Mouse (Mus musculus) E14TG2a.4 (cell line): ENCODE measurements around the gene Cldnd2.
A peak's percentile ranks its signal among the peaks of the same experiment; 100 is the strongest.
"Not testable (repeated sequence)": the region's sequence is repeated elsewhere in the genome, so short reads cannot be mapped to it uniquely, and the experiment has no call there.

Experiments used
- H3K27me3 ChIP-seq: 2 replicates; pipeline ENCODE4 v1.6.1; 2014; ENCODE audit warnings: low read length, control low read depth; ENCODE audit not compliant: insufficient read depth
- H3K36me3 ChIP-seq: 2 replicates; pipeline ENCODE4 v1.6.1; 2014; ENCODE audit warnings: low read length, control low read depth; ENCODE audit not compliant: insufficient read depth
- H3K4me1 ChIP-seq: replicated peaks from 2 replicates; pipeline ENCODE4 v1.6.1; 2014; ENCODE audit warnings: low read depth, low read length, control low read depth
- H3K4me3 ChIP-seq: replicated peaks from 2 replicates; pipeline ENCODE4 v1.5.1; 2014; ENCODE audit warnings: mild to moderate bottlenecking, low read length
- H3K9me3 ChIP-seq: 2 replicates; pipeline ENCODE4 v1.6.1; 2014; ENCODE audit warnings: low read length, control low read depth
- CTCF ChIP-seq: conservative IDR thresholded peaks from 2 replicates; pipeline ENCODE4 v1.5.1; 2014; ENCODE audit warnings: low read length
- NANOG ChIP-seq: IDR thresholded peaks from 2 replicates; pipeline ENCODE4 v1.6.1; 2014; ENCODE audit warnings: borderline replicate concordance, low read length, mixed read lengths
- POU5F1 ChIP-seq: IDR thresholded peaks from 2 replicates; pipeline ENCODE4 v1.6.1; 2014; ENCODE audit warnings: low read length, borderline replicate concordance

Gene Cldnd2

DNA sequence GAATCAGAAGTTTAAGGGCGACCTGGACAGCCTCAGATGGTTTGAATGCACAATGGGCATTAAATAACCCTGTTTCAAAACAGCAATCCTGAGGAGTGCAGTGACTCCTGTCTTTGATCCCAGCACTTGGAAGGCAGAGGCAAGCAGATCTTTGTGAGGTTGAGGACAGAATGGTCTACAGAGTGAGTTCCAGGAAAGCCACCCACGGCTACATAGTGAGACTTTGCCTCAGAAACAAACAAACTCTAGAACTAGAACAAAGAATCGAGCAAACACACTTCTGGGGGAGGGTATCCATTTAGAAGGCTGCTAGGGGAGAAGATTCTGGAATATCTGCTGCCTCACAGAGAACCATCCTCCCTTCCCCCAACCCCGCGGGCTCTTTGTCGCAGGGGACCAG is at the start of gene Cldnd2:
Gene Cldnd2 (plus strand): TSS at position 301 of the 400 bp plus-strand sequence.
- Histone ChIP-seq H3K9me3 (no peaks in the 10 kb centered on the region), H3K36me3 (0 out of 2 replicates have a peak, but pooled peaks cover under 1% of the 10 kb centered on the region), H3K4me1 (peaks cover 53% of the 10 kb centered on the region), H3K27me3 (peaks cover 6% of the 10 kb centered on the region; the same call in 1 of the 2 replicates), H3K4me3 (no peak within 1 kb of the TSS)
- TF ChIP-seq NANOG (no peak), POU5F1 (no peak), CTCF (no peak)

DNA sequence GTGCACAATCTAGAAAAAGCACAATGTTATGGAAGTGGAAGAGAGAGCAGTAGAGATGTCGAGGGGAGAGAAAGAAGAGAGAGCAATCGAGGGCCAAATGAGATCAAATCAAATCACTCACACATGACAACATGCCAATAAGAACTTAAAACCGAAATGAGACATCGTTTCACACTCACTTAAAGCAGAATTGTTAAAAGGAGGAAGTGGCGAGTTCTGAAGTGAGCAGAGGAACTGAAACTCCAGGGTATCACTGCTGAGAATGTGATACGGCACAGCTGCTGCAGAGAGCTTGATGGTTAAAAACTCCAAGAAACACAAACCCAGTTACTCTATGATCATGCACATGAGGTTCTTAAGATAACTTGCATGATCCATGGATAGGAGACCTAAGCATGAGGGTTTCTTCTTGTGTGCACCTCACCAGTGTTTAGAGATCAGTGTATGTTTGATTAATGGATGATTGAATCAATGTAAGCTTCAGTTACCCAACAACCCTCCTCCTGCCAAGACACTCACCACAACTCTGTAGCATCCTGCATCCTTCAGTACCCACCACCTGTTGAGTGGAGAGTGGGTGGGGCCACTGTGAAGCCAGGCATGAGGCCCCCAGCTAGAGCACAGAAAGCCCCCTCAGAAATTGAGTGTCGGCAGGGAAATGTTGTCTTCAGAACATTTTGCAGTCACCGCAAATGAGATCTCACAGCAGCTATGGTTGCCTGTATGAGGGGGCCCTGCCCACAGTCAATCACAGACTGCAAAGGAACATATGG is 48.0 kb upstream of the Cldnd2 start:
- H3K27me3 ChIP-seq, result 0 out of 2 replicates have a peak, but pooled peaks cover 17% of the 10 kb centered on the region
- H3K36me3 ChIP-seq, result no peaks in the 10 kb centered on the region
- TF ChIP-seq NANOG (no peak), POU5F1 (no peak), CTCF (no peak)
- H3K4me3 ChIP-seq, result no peak overlapping the region
- H3K4me1 ChIP-seq, result no peaks in the 10 kb centered on the region
- H3K9me3 ChIP-seq, result no peaks in the 10 kb centered on the region

DNA sequence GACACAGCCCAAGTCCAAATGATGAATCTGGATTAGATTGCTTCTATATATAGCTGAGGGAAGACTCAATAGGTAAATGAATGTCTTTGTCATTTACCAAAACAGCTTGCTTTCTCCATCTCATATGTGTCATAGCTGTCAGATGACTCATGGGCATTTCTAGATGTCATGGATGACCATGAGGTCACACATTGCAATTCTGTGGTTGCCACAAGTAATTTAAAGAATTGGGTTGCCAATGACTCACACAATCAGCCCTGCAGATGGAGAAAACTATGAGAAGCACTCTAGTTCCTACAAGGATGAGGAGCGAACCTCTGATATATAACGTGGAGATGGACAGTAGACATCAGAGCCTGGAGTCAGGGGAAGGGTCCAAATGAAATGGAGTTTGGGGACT is 41.1 kb upstream of the Cldnd2 start:
- Histone ChIP-seq H3K36me3 (no peaks in the 10 kb centered on the region), H3K27me3 (0 out of 2 replicates have a peak, but pooled peaks cover 11% of the 10 kb centered on the region), H3K9me3 (no peaks in the 10 kb centered on the region), H3K4me3 (no peak overlapping the region), H3K4me1 (no peaks in the 10 kb centered on the region)
- TF ChIP-seq POU5F1 (no peak), CTCF (no peak), NANOG (no peak)

DNA sequence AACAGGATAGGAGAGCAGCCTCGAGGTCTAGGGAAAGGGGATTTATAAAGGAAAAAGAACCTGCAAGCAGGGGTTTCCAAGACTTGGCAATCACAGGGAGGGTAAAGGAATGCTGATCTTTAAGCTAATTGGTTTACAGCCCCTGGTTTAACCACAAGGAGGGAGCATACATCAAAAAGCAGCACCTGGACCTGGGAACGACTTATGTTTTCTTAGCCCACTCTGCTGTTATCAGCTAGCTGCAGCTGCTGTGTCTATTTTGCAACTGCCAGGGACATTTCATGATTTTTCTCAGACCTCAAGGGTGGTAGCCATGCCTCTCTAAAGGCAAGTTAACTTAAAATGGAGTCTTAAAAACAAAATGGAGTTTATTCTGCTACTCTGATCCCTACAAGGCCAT is 37.9 kb upstream of the Cldnd2 start:
- H3K4me3 ChIP-seq, result no peak overlapping the region
- H3K27me3 ChIP-seq, result no peaks in the 10 kb centered on the region
- TF ChIP-seq POU5F1 (no peak), CTCF (no peak), NANOG (no peak)
- H3K9me3 ChIP-seq, result no peaks in the 10 kb centered on the region
- no peaks in the 10 kb centered on the region for H3K36me3 ChIP-seq
- no peaks in the 10 kb centered on the region for H3K4me1 ChIP-seq

DNA sequence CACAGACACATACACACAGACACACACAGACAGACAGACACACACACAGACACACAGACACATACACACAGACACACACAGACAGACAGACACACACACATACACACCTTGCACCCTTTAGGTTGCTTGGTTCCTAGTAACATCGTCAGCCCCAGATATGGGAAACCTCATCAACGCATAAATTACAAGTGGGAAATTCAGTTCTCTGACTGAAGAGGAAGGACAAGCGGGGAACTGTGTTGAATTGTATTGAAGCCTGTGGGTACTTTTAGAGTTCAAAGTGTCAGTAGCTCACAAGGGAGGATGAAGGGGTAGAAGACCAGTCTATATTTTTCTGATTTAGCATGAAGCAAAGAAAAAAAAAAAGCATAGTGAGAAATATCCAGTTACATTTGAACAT is 33.0 kb upstream of the Cldnd2 start:
- no peaks in the 10 kb centered on the region for H3K36me3 ChIP-seq
- H3K4me3 ChIP-seq, result no peak overlapping the region
- TF ChIP-seq NANOG, result no peak
- no peak for TF ChIP-seq CTCF
- no peak for TF ChIP-seq POU5F1
- H3K9me3 ChIP-seq, result no peaks in the 10 kb centered on the region
- peaks cover 2% of the 10 kb centered on the region; the same call in 1 of the 2 replicates for H3K27me3 ChIP-seq
- H3K4me1 ChIP-seq, result peaks cover 10% of the 10 kb centered on the region

DNA sequence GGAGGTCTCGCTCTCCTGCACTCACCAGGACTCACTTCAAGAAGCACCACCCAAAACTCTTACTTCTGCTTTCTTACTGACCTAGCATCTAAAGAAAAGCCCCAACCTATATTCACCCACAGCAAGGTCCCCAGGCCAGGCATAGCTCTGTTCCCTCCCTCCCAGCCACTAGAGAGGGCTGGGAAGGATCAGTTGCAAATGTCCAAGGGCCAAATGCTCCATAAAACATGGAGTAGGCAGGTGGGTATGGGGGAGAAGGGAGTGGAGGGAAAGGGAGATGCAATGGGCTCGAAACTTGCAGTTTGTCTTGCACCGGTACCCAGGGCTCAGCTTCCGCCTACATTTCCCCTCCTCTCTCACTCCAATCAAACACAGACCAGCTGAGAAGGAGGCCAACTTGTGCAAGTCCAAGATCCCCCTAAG is 32.4 kb upstream of the Cldnd2 start, which contains the start of gene Siglecg:
Gene Siglecg (plus strand): TSS at position 74 of the 423 bp plus-strand sequence.
- H3K9me3 ChIP-seq, result no peaks in the 10 kb centered on the region
- H3K27me3 ChIP-seq, result peaks cover 2% of the 10 kb centered on the region; the same call in 1 of the 2 replicates
- TF ChIP-seq POU5F1 (no peak), NANOG (no peak), CTCF (no peak)
- no peaks in the 10 kb centered on the region for H3K36me3 ChIP-seq
- no peak within 1 kb of the TSS for H3K4me3 ChIP-seq
- peaks cover 10% of the 10 kb centered on the region for H3K4me1 ChIP-seq

DNA sequence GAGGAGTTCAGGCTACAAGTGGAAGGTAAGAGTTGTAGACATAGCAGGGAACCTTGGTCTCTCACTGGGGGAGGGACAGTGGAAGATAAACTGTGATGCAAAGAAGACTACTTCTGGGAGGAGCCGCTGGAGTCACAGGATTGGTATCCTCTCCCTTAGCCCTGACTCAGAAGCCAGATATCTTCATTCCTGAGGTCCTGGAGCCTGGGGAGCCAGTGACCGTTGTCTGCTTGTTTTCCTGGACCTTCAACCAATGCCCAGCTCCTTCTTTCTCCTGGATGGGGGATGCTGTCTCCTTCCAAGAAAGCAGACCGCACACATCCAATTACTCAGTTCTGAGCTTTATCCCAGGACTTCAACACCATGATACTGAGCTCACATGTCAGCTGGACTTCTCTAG is 31.5 kb upstream of the Cldnd2 start:
- H3K9me3 ChIP-seq, result no peaks in the 10 kb centered on the region
- H3K4me3 ChIP-seq, result no peak overlapping the region
- no peak for TF ChIP-seq CTCF
- TF ChIP-seq NANOG, result no peak
- TF ChIP-seq POU5F1, result no peak
- H3K27me3 ChIP-seq, result peaks cover 2% of the 10 kb centered on the region; the same call in 1 of the 2 replicates
- no peaks in the 10 kb centered on the region for H3K36me3 ChIP-seq
- peaks cover 10% of the 10 kb centered on the region for H3K4me1 ChIP-seq

DNA sequence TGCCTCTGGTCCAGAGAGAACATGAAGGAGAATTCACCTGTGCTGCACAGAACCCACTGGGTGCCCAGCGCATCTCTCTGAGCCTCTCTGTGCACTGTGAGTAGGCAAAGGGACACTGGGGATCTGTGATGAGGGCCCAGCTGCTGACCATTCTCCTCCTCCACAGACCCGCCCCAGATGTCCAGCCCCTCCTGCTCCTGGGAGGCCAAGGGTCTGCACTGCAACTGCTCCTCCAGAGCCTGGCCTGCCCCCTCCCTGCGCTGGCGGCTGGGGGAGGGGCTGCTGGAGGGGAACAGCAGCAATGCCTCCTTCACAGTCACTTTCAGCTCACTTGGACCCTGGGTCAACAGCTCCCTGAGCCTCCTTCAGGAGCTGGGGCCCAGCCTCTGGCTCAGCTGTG is 28.9 kb upstream of the Cldnd2 start:
- H3K4me1 ChIP-seq, result peaks cover 15% of the 10 kb centered on the region
- H3K27me3 ChIP-seq, H3K36me3 ChIP-seq: not testable (repeated sequence)

More for the DNA sequence above, 28.9 kb upstream of the Cldnd2 start:
- H3K9me3 ChIP-seq, result not testable (repeated sequence)
- 0 out of 2 replicates have a peak overlapping the region, but pooled peaks have one; percentile 10 for H3K4me3 ChIP-seq
